Mouse (Mus musculus) erythroblast, embryonic 14.5 days (primary cell): ENCODE measurements around the gene Vwa3a. TPM values are rescaled to one million over a fixed set of nuclear protein-coding genes. Genes with fewer than 3 reads are reported as not detected.
"Not testable (repeated sequence)": the region's sequence is repeated elsewhere in the genome, so short reads cannot be mapped to it uniquely, and the experiment has no call there.

Source experiments
- H3K27me3 ChIP-seq: 2 replicates; pipeline ENCODE4 v1.6.1; 2012; ENCODE audit warnings: inconsistent platforms; ENCODE audit not compliant: control insufficient read depth
- H3K36me3 ChIP-seq: 2 replicates; pipeline ENCODE4 v1.6.1; 2012; ENCODE audit warnings: mild to moderate bottlenecking, inconsistent platforms; ENCODE audit not compliant: control insufficient read depth
- H3K4me1 ChIP-seq: 2 replicates; pipeline ENCODE4 v1.6.1; 2012; ENCODE audit warnings: inconsistent platforms; ENCODE audit not compliant: control insufficient read depth
- H3K4me3 ChIP-seq: replicated peaks from 2 replicates; pipeline ENCODE3; 2012; ENCODE audit warnings: moderate library complexity, mild to moderate bottlenecking, inconsistent platforms
- H3K9me3 ChIP-seq: 2 replicates; pipeline ENCODE4 v1.6.1; 2012; ENCODE audit warnings: low read length, inconsistent platforms, mixed read lengths; ENCODE audit not compliant: control insufficient read depth
- GATA1 ChIP-seq: IDR thresholded peaks from 2 replicates; pipeline ENCODE4 v1.6.1; 2012; ENCODE audit warnings: low read length, inconsistent platforms, mixed read lengths
- TAL1 ChIP-seq: IDR thresholded peaks from 3 replicates; pipeline ENCODE4 v1.6.1; 2012; ENCODE audit warnings: low read length, inconsistent platforms, mixed read lengths
- polyA plus RNA-seq: library from polyadenylated mRNA; stranded (reverse); fragments of >175 nt; gene quantifications from 2 replicates; pipeline ENCODE4 v1.2.3, GENCODE M21; 2012

Vwa3a gene
- polyA plus RNA-seq = 0.02 TPM in 1 of 2 replicates, not detected in the other

DNA sequence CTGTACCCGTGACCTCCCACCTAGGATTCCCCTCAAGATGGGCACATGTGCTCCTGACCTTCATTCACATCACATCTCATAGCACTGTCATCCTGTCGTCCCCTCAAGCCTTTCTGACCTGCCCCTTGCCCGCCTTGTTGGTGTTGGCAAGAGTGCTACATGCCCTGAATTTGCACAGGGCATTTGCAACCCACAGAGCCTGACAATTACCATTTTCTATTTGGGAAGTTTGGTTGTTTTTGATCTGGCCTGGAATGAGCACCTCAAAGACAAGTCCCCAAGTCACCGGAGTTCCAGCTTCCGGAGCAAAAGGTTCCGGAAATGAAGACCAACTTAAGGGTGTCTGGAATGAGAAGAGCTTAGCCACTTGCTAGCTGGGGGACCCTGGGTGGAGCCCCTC lies at the start of gene Vwa3a:
Gene Vwa3a, plus strand, starts transcription at position 301 of the 400 bp plus-strand sequence.
- H3K4me1 ChIP-seq = no peaks in the 10 kb centered on the region
- TF ChIP-seq TAL1 = no peak
- TF ChIP-seq GATA1 = no peak
- H3K9me3 ChIP-seq = no peaks in the 10 kb centered on the region
- H3K36me3 ChIP-seq = peaks cover 8% of the 10 kb centered on the region
- peaks cover 4% of the 10 kb centered on the region for H3K27me3 ChIP-seq
- H3K4me3 ChIP-seq = no peak within 1 kb of the TSS

DNA sequence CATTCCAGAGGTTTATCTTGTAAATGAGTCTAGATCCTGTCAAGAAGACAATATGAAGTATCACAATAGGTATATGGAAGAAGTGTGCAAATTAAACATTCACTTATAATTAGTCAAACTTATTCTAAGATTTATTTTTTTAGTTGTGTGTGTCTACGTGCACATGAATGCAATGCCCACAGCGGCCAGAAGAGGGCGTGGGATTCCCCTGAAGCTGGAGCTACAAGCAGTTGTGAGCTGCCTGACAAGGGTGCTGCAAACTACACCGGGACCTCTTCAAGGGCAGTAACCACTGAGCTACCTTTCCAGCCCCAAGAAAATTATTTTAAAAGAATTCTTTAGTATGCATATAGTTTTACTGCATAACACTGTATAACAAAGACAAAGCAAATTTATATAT lies 48.5 kb upstream of the Vwa3a start:
- no peak overlapping the region for H3K4me3 ChIP-seq
- peaks cover 25% of the 10 kb centered on the region for H3K36me3 ChIP-seq
- H3K27me3 ChIP-seq = no peaks in the 10 kb centered on the region
- H3K4me1 ChIP-seq = peaks cover 6% of the 10 kb centered on the region
- no peaks in the 10 kb centered on the region for H3K9me3 ChIP-seq
- TF ChIP-seq TAL1 (no peak), GATA1 (no peak)

DNA sequence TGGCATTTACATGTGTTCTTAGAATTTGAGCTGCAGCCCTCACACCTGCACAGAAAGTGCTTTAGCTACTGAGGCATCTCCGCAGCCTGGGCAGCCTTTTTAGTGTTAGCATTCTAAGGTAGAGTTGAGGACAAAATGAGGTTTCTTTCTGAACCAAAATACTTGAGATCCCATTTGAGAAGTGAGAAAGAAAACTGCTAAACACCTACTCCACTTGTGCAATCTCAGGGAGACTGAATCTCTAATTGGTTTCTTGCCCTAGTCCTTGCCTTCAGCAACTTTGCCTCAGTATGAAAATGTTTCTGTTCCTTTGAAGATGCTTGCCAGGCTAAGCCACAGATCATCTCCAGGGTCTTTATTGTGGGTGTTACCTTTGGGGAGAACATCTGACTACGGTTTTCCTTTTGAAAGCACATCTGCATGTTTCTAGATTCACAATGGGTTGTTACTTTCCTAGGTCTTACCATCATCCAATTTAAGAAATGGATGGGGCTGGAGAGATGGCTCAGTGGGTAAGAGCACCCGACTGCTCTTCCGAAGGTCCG lies 45.2 kb upstream of the Vwa3a start:
- peaks cover 17% of the 10 kb centered on the region for H3K4me1 ChIP-seq
- no peak overlapping the region for H3K4me3 ChIP-seq
- TF ChIP-seq TAL1 (no peak), GATA1 (no peak)
- H3K9me3 ChIP-seq = no peaks in the 10 kb centered on the region
- H3K36me3 ChIP-seq = peaks cover 33% of the 10 kb centered on the region
- H3K27me3 ChIP-seq = no peaks in the 10 kb centered on the region

DNA sequence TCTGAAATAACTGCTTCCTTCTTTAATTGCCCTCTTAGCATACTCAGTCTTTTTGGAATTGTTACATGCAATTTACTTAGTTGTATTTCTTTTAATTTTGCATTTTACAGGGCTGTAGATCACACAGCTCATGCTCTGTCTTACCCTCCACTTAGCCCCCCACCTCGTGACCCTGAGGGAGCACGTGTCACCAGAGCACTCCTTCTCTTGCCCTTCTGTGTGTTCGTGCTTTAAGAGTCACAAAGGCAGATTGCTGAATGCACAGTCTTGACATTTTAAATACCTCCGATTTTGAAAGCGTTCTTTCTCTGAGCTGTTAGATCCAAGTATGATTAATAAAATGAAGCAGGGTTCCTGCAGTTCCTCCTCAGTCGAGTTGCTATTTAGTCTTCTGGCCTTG lies 43.9 kb upstream of the Vwa3a start:
- Histone ChIP-seq H3K27me3 (no peaks in the 10 kb centered on the region), H3K9me3 (no peaks in the 10 kb centered on the region), H3K36me3 (peaks cover 27% of the 10 kb centered on the region), H3K4me1 (peaks cover 24% of the 10 kb centered on the region), H3K4me3 (no peak overlapping the region)
- TF ChIP-seq TAL1 = no peak

DNA sequence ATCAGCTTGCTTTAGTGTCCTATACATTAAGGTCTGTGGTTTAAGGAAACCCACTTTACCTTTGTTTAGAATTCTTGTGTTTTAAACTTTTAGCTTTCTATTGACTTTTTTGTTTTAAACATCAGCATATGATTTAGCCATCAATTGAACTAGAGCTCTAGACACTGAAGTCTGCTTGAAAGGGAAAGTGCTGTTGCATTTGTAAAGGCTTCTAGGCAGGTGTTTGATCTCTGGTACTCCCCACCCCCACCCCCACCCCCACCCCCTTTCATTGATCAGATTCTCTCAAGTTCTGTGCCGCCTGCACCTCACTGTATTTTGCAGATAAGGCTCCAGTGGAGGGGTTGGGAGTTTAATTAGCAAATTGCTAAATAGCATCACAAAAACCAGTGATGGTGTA lies 43.5 kb upstream of the Vwa3a start:
- no peaks in the 10 kb centered on the region for H3K9me3 ChIP-seq
- TF ChIP-seq TAL1 (no peak), GATA1 (no peak)
- H3K27me3 ChIP-seq = no peaks in the 10 kb centered on the region
- H3K36me3 ChIP-seq = peaks cover 23% of the 10 kb centered on the region
- H3K4me1 ChIP-seq = peaks cover 24% of the 10 kb centered on the region
- H3K4me3 ChIP-seq = no peak overlapping the region

DNA sequence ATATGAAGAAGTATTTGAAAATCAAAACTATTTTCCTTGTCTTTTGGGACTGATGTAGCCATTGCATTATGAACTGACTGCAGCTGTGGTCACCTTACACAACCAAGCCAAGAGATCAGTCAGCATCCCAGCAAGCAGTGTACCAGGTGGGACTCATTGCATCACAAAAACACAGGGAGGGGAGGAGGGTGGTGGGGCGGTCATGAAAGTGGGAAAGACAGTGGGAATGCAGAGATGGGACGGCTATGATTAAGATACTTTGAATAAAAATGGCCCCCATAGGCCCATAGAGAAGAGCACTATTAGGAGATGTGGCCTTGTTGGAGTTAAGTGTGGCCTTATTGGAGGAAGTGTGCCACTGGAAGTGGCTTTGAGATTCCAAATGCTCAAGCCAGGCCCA lies 42.8 kb upstream of the Vwa3a start:
- no peaks in the 10 kb centered on the region for H3K9me3 ChIP-seq
- H3K4me3 ChIP-seq = no peak overlapping the region
- no peaks in the 10 kb centered on the region for H3K27me3 ChIP-seq
- H3K36me3 ChIP-seq = peaks cover 17% of the 10 kb centered on the region
- TF ChIP-seq GATA1 (no peak), TAL1 (no peak)
- peaks cover 24% of the 10 kb centered on the region for H3K4me1 ChIP-seq

DNA sequence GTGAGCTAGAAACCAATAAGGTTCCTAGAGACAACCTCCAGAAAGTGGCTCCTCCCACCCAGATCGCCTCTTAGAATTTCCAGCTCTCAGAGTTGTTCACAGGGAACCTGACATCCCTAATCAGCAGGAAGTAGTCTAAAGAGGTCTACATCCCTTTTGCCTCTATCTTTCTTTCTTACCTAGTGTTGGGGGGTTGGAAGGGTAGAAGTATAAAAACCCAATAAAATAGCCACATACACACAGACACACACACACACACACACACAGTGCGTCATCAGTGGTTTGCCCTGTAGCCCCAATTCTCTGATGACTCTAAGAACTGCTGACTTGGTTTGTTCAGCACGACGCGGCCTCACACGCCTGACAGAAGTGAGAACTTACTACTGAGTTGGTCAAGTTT lies 39.5 kb upstream of the Vwa3a start:
- H3K4me1 ChIP-seq = peaks cover 24% of the 10 kb centered on the region
- H3K27me3 ChIP-seq = no peaks in the 10 kb centered on the region
- TF ChIP-seq GATA1 = no peak
- no peak for TF ChIP-seq TAL1
- H3K4me3 ChIP-seq = no peak overlapping the region
- H3K36me3 ChIP-seq = peaks cover 8% of the 10 kb centered on the region
- H3K9me3 ChIP-seq = no peaks in the 10 kb centered on the region

DNA sequence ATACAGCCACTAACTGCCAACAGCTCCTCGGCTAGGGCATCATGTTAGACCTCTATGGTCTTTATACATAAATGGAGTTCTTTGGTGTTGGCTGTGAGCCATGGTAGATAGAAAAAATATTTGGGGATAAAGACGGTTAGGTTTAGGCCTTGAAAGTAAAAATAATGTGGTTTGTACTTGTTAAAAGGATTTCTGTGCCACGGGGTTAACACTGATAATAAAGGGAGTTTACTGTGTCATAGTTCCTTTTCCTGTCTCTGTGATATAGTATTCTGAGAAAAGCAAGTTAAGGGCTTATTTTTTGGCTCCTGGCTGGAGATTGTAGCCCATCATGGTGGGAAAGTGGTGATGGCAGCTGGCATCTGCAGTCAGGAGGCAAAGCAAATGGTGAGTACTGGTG lies 35.2 kb upstream of the Vwa3a start:
- Histone ChIP-seq H3K9me3 (no peaks in the 10 kb centered on the region), H3K4me3 (no peak overlapping the region), H3K4me1 (peaks cover 9% of the 10 kb centered on the region; the same call in 1 of the 2 replicates), H3K27me3 (no peaks in the 10 kb centered on the region), H3K36me3 (no peaks in the 10 kb centered on the region; the same call in none of the 2 replicates)
- no peak for TF ChIP-seq TAL1
- no peak for TF ChIP-seq GATA1

DNA sequence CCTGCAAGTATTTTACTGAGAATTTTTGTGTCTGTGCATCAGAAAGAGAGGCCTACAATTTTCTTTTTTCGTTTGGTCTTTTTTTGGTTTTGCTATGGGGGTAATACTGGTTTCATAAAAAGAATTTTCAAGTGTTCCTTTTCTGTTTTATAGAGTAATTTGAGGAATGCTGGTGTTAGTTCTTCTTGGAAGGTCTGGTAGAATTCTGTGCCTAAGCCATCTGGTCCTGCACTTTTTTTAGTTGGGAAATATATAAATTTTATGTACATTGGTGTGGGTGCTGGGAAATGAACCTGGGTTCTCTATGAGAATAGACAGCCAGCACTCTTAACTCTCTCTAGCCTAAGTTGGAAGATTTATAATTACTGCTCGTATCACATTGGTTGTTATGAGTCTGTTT lies 27.0 kb upstream of the Vwa3a start:
- H3K27me3 ChIP-seq = no peaks in the 10 kb centered on the region
- TF ChIP-seq TAL1 (no peak), GATA1 (no peak)
- H3K4me1 ChIP-seq = peaks cover 3% of the 10 kb centered on the region
- H3K4me3 ChIP-seq = no peak overlapping the region
- no peaks in the 10 kb centered on the region for H3K9me3 ChIP-seq
- H3K36me3 ChIP-seq = peaks cover 4% of the 10 kb centered on the region

DNA sequence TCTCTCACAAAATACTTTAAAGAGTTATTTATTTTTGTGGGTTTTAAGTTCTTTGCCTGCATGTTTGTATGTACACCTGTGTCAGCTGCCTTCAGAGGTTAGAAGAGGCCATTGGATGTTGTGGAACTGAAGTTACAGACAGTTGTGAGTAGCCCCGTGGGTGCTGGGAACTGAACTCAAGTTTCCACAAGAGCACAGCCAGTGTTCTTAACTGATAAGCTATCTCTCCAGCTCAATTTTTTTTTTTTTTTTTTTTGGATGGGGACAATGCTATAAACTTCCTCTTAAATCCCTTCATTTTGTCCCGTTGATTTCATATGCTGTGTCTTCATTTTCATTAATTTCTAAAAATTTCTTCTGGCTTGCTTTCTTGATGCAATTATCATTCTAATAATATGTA lies 25.9 kb upstream of the Vwa3a start:
- TF ChIP-seq GATA1 (no peak), TAL1 (no peak)
- Histone ChIP-seq H3K4me3 (no peak overlapping the region), H3K27me3 (no peaks in the 10 kb centered on the region), H3K4me1 (peaks cover 2% of the 10 kb centered on the region), H3K9me3 (no peaks in the 10 kb centered on the region), H3K36me3 (peaks cover 4% of the 10 kb centered on the region)

DNA sequence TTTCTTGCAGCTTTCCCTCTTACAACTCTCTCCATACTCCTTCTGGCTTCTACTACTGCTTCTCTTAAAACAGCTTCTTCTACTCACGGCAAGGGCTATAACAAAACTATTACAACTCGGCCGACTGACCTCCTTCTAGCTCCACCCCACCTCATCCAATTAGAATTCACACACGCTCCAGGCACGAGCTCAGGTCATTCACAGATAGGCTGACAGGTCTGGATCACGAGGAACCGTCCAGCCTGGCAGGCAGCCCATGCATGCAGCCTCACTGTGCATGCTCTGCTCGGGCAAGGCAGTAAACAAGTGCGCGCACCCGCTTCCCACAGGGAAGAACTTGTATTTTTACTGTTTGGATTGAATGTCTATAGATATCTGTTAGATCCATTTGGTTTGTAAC lies 25.2 kb upstream of the Vwa3a start:
- not testable (repeated sequence) for H3K4me3 ChIP-seq, H3K27me3 ChIP-seq, H3K4me1 ChIP-seq, H3K36me3 ChIP-seq, H3K9me3 ChIP-seq
